Mouse (Mus musculus) neutrophil, adult 5-6 weeks (primary cell): ENCODE results near the gene Maml1. TPM values are rescaled to one million over a fixed set of nuclear protein-coding genes. Genes with fewer than 3 reads are reported as not detected.
A peak's percentile ranks its signal among the peaks of the same experiment; 100 is the strongest.

Experiments used
- ATAC-seq: fragments of 151-379, 151-347 bp; 2 replicates; pipeline ENCODE4 v1.8.0; 2017; ENCODE audit warnings: mild to moderate bottlenecking, moderate TSS enrichment; ENCODE audit not compliant: insufficient number of reproducible peaks, poor library complexity, low FRiP score, severe bottlenecking; ENCODE audit errors: extremely low read depth
- total RNA-seq: library from RNA; stranded (forward); fragments of 200-1000 nt; gene quantifications from 2 replicates; pipeline ENCODE4 v1.2.3, GENCODE M21; 2017

Gene Maml1
- total RNA-seq, 1 experiment from 2014 or later: 21.1 TPM

- no peak for ATAC-seq
Measured at GRCm38 (mm10) chr11:50252166-50252565, 39.9 kb downstream of the Maml1 start.

- ATAC-seq: no peak
Measured at GRCm38 (mm10) chr11:50248473-50249171, 43.5 kb downstream of the Maml1 start.

GRCm38 (mm10) chr11:50245269-50245668, 46.8 kb downstream of the Maml1 start:
- ATAC-seq: no peak

- ATAC-seq: 0 out of 2 replicates have a peak, but pooled peaks have one; percentile 43
Measured at GRCm38 (mm10) chr11:50243926-50244325, 48.2 kb downstream of the Maml1 start.

- ATAC-seq: no peak
Measured at GRCm38 (mm10) chr11:50240235-50240911, 51.7 kb downstream of the Maml1 start.

- no peak for ATAC-seq
Measured at GRCm38 (mm10) chr11:50238821-50239791, 53.0 kb downstream of the Maml1 start.

GRCm38 (mm10) chr11:50238324-50238723, 53.8 kb downstream of the Maml1 start, which contains the start of gene Ltc4s:
TSS of gene Ltc4s (minus strand) at chr11:50238616.
- ATAC-seq: no peak

DNA sequence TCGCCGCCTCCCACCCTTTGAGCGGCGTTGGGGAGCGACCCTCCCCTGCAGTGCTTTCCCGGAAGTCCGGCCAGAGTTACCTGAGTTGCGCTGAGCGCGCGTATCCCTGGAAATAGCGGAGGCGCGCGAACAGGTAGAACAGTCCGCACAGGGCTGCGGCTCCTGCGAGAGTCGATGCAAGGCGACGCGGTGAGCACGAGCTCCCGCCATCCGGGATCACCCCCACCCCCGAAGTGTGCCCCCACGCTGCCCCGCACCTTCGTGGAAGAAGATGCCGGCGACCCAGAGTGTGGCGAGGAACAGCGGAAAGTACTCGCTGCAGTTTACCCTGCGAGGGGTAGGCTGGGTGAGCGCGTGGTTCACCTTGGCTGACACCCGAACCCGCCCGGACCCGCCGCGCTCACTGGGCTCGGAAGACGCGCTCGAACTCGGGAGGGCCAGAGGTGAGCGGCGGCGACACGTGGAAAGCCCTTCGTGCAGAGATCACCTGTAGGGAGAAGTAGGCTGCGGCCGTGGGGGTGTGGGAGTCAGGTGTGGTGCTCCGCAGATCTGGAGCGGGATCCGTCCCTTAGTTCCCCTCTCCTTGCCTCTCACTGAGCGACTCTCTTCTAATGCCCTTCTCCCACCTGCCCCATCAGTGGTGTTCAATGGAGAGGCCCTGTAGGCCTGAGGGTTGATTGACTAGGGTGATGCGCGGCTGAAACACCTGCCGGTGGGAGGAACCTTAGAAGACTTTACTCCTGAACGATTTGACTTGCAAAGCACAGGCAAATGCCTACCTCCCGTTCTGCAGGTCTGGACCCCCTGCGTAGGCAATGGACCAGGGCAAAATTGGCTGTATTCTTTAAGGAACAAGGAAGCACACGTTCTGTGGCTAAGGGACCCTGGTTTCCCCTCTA, 54.9 kb downstream of the Maml1 start:
- no peak for ATAC-seq

- ATAC-seq: peak; percentile 77
Measured at GRCm38 (mm10) chr11:50236540-50236936, 55.6 kb downstream of the Maml1 start.

DNA sequence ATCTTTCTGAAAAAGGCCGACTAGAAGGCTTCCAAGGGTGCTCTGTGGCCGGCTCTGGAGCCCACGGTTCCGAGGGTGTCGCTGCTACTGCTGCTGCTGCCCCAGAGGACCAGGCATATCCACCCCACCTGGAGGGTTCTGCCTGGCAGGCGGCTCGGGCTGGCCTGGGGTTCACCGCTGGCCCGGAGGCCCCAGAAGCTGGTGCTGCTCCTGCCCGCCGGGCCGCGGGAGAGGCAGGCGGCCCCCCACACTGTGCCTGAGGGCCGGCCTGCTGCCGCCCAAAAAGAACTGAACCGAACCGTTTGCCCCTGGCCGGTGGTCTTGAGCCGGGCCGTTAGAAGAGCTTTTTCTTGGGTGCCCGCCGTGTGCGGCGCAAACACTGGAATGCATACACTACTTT, 57.5 kb downstream of the Maml1 start:
- no peak for ATAC-seq

GRCm38 (mm10) chr11:50233993-50234392, 58.1 kb downstream of the Maml1 start:
- no peak for ATAC-seq

GRCm38 (mm10) chr11:50233022-50233421, 59.1 kb downstream of the Maml1 start:
- ATAC-seq: no peak

GRCm38 (mm10) chr11:50231411-50231810, 60.7 kb downstream of the Maml1 start:
- ATAC-seq: peak; percentile 45; the same call in 1 of the 2 replicates

DNA sequence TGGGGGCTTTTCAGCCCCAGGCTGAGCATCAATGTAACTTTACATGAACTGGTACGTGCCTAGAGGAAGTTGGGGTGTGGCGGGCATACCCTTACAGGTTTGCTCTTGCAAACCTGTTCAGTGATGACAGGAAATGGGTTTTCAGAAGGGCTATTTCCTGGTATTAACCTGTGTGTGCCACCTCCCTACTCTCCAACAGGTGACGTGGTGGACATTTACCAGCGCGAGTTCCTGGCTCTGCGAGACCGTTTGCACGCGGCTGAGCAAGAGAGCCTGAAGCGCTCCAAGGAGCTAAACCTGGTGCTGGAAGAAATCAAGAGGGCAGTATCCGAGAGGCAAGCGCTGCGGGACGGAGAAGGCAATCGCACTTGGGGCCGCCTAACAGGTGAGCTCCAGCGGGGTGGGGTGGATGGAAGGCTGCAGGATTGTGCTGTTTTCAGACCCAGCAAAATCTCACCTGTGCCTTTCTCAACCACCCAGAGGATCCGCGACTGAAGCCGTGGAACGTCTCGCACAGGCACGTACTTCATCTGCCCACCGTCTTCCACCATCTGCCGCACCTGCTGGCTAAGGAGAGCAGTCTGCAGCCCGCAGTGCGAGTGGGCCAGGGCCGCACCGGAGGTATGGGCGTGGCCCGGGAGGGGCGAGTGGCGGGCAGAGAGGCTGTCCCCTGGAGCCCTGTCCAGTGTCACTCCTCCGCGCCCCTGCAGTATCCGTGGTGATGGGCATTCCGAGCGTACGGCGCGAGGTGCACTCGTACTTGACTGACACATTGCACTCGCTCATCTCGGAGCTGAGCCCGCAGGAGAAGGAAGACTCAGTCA, 61.4 kb downstream of the Maml1 start:
- no peak for ATAC-seq

GRCm38 (mm10) chr11:50229252-50229910, 62.7 kb downstream of the Maml1 start:
- ATAC-seq: peak; percentile 37

GRCm38 (mm10) chr11:50228772-50229171, 63.3 kb downstream of the Maml1 start:
- ATAC-seq: no peak

DNA sequence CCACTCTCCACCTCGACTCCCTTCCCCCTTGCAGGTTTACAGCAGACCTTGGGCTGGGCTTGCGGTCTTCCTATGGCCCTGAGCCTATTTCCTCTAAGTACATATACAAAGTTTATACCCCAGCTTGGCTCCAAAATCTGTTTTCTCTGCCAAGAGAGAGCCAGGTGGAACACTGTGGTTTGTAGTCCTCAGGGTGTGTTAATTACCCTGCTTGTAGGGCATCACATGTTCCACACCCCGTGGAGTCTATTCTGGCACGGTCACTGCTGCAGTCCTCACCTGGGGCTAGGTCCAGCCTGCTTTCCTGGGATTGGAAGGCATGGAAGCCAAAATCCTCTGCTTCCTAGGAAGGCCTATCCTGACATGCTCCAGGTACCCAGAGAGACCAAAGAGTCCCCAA, 64.4 kb downstream of the Maml1 start:
- ATAC-seq: no peak
